Mouse (Mus musculus) CH12.LX (cell line): ENCODE data around the gene Adcy7. TPM values are rescaled to one million over a fixed set of nuclear protein-coding genes. Genes with fewer than 3 reads are reported as not detected.

ENCODE experiments used
- DNase-seq: peaks from one replicate; pipeline ENCODE4 v3.0.0-alpha.2; 2013; ENCODE audit errors: extremely low read depth
- H3K27ac ChIP-seq: 2 replicates; pipeline ENCODE4 v1.5.1; 2012; ENCODE audit warnings: low read depth, mild to moderate bottlenecking, control low read depth, moderate library complexity; ENCODE audit not compliant: insufficient read depth
- H3K27me3 ChIP-seq: replicated peaks from 2 replicates; pipeline ENCODE3; 2012; ENCODE audit warnings: inconsistent platforms
- H3K36me3 ChIP-seq, 2 experiments: replicated peaks in 1 of 2; 2 replicates each; pipeline versions ENCODE3 to v1.6.1; 2012; ENCODE audit warnings: inconsistent platforms in 1 of 2, low read length in 1 of 2, mild to moderate bottlenecking in 1 of 2, mixed read lengths in 1 of 2, moderate library complexity in 1 of 2; ENCODE audit not compliant: control insufficient read depth in 1 of 2, insufficient read depth in 1 of 2
- H3K4me1 ChIP-seq, 2 experiments: 2 replicates each; pipeline ENCODE4 v1.6.1; 2012; ENCODE audit warnings: inconsistent platforms in 1 of 2, moderate library complexity in 1 of 2; ENCODE audit not compliant: insufficient read depth in 2 of 2, control insufficient read depth in 1 of 2
- H3K4me2 ChIP-seq: 2 replicates; pipeline ENCODE4 v1.6.1; 2012; ENCODE audit warnings: low read depth, mild to moderate bottlenecking, control low read depth; ENCODE audit not compliant: poor library complexity, insufficient read depth, severe bottlenecking
- H3K4me3 ChIP-seq, 3 experiments: fragments of 150-350 bp in 1 of 3; sonication (generic) in 1 of 3; replicated peaks in 1 of 3; 2 replicates each; pipeline versions ENCODE3 to v1.5.1; 2011 to 2012; ENCODE audit warnings: low read depth in 2 of 3, low read length in 2 of 3, mild to moderate bottlenecking in 2 of 3, moderate library complexity in 2 of 3, control low read depth in 1 of 3, improper control_type of control experiment in 1 of 3, inconsistent platforms in 1 of 3, mixed read lengths in 1 of 3; ENCODE audit not compliant: poor library complexity in 1 of 3
- H3K79me2 ChIP-seq: replicated peaks from 2 replicates; pipeline ENCODE4 v1.6.1; 2012; ENCODE audit warnings: mild to moderate bottlenecking, moderate library complexity; ENCODE audit not compliant: control insufficient read depth, poor library complexity, insufficient read depth, severe bottlenecking; ENCODE audit errors: extremely low read depth
- H3K9ac ChIP-seq: 2 replicates; pipeline ENCODE4 v1.6.1; 2012; ENCODE audit warnings: low read depth, mild to moderate bottlenecking, control low read depth, moderate library complexity; ENCODE audit not compliant: insufficient read depth
- H3K9me3 ChIP-seq: replicated peaks from 2 replicates; pipeline ENCODE3; 2012; ENCODE audit warnings: low read length, inconsistent platforms, mixed read lengths
- BHLHE40 ChIP-seq: IDR thresholded peaks from 2 replicates; pipeline ENCODE4 v1.6.1; 2011; ENCODE audit warnings: mild to moderate bottlenecking, low read depth, low read length, improper control_type of control experiment
- CHD1 ChIP-seq: IDR thresholded peaks from 2 replicates; pipeline ENCODE4 v1.6.1; 2012; ENCODE audit warnings: low read depth, low read length, improper control_type of control experiment, inconsistent platforms
- CHD2 ChIP-seq: IDR thresholded peaks from 2 replicates; pipeline ENCODE4 v1.6.1; 2011; ENCODE audit warnings: low read length, improper control_type of control experiment
- CTCF ChIP-seq, 2 experiments: IDR thresholded peaks in 1 of 2; conservative IDR thresholded peaks in 1 of 2; 2 replicates each; pipeline ENCODE4 v1.5.1; 2011 to 2012; ENCODE audit warnings: low read depth in 2 of 2, low read length in 2 of 2, improper control_type of control experiment in 1 of 2, inconsistent platforms in 1 of 2, mild to moderate bottlenecking in 1 of 2, moderate library complexity in 1 of 2
- E2F4 ChIP-seq: IDR thresholded peaks from 2 replicates; pipeline ENCODE4 v1.6.1; 2011; ENCODE audit warnings: low read depth, low read length, improper control_type of control experiment; ENCODE audit not compliant: insufficient replicate concordance
- EP300 ChIP-seq: IDR thresholded peaks from 2 replicates; pipeline ENCODE4 v1.6.1; 2011; ENCODE audit warnings: low read length, improper control_type of control experiment
- GABPA ChIP-seq: IDR thresholded peaks from 2 replicates; pipeline ENCODE4 v1.6.1; 2012; ENCODE audit warnings: low read depth, low read length, improper control_type of control experiment, inconsistent platforms; ENCODE audit not compliant: insufficient replicate concordance
- HCFC1 ChIP-seq: IDR thresholded peaks from 2 replicates; pipeline ENCODE4 v1.6.1; 2012; ENCODE audit warnings: low read depth, mild to moderate bottlenecking, inconsistent platforms, low read length, improper control_type of control experiment
- IRF4 ChIP-seq: IDR thresholded peaks from 2 replicates; pipeline ENCODE4 v1.6.1; 2014; ENCODE audit warnings: low read depth, mild to moderate bottlenecking, inconsistent platforms, low read length, improper control_type of control experiment
- JUN ChIP-seq: IDR thresholded peaks from 2 replicates; pipeline ENCODE4 v1.6.1; 2011; ENCODE audit warnings: low read depth, mild to moderate bottlenecking, low read length, improper control_type of control experiment, moderate library complexity; ENCODE audit not compliant: insufficient read depth
- MAX ChIP-seq: IDR thresholded peaks from 2 replicates; pipeline ENCODE4 v1.6.1; 2011; ENCODE audit warnings: low read length, improper control_type of control experiment
- MEF2A ChIP-seq: IDR thresholded peaks from 2 replicates; pipeline ENCODE4 v1.6.1; 2014; ENCODE audit warnings: low read depth, mild to moderate bottlenecking, inconsistent platforms, low read length, improper control_type of control experiment, borderline replicate concordance
- MXI1 ChIP-seq: IDR thresholded peaks from 2 replicates; pipeline ENCODE4 v1.6.1; 2011; ENCODE audit warnings: mild to moderate bottlenecking, low read depth, low read length, improper control_type of control experiment
- NELFE ChIP-seq: IDR thresholded peaks from 2 replicates; pipeline ENCODE4 v1.6.1; 2011; ENCODE audit warnings: low read depth, low read length, improper control_type of control experiment
- NRF1 ChIP-seq: IDR thresholded peaks from 2 replicates; pipeline ENCODE4 v1.6.1; 2014; ENCODE audit warnings: low read depth, mild to moderate bottlenecking, inconsistent platforms, low read length, improper control_type of control experiment, moderate library complexity
- POLR2A ChIP-seq: IDR thresholded peaks from 2 replicates; pipeline ENCODE4 v1.6.1; 2011; ENCODE audit warnings: low read depth, mild to moderate bottlenecking, improper control_type of control experiment, low read length
- RCOR1 ChIP-seq: conservative IDR thresholded peaks from 2 replicates; pipeline ENCODE4 v1.6.1; 2012; ENCODE audit warnings: low read depth, mild to moderate bottlenecking, inconsistent platforms, low read length, improper control_type of control experiment
- SIN3A ChIP-seq: IDR thresholded peaks from 2 replicates; pipeline ENCODE4 v1.6.1; 2012; ENCODE audit warnings: low read length, improper control_type of control experiment, inconsistent platforms
- SMC3 ChIP-seq: IDR thresholded peaks from 2 replicates; pipeline ENCODE4 v1.6.1; 2011; ENCODE audit warnings: low read depth, low read length, improper control_type of control experiment
- TBP ChIP-seq: conservative IDR thresholded peaks from 2 replicates; pipeline ENCODE4 v1.6.1; 2011; ENCODE audit warnings: low read depth, low read length, improper control_type of control experiment
- TCF12 ChIP-seq: IDR thresholded peaks from 2 replicates; pipeline ENCODE4 v1.6.1; 2014; ENCODE audit warnings: low read depth, mild to moderate bottlenecking, inconsistent platforms, low read length, improper control_type of control experiment
- UBTF ChIP-seq: IDR thresholded peaks from 2 replicates; pipeline ENCODE4 v1.6.1; 2012; ENCODE audit warnings: low read depth, mild to moderate bottlenecking, inconsistent platforms, low read length, improper control_type of control experiment, moderate library complexity
- USF1 ChIP-seq: IDR thresholded peaks from 2 replicates; pipeline ENCODE4 v1.6.1; 2014; ENCODE audit warnings: low read depth, mild to moderate bottlenecking, inconsistent platforms, low read length, improper control_type of control experiment
- USF2 ChIP-seq: conservative IDR thresholded peaks from 2 replicates; pipeline ENCODE4 v1.6.1; 2011; ENCODE audit warnings: low read depth, low read length, improper control_type of control experiment
- ZC3H11A ChIP-seq: IDR thresholded peaks from 2 replicates; pipeline ENCODE4 v1.6.1; 2012; ENCODE audit warnings: low read depth, mild to moderate bottlenecking, inconsistent platforms, low read length, improper control_type of control experiment
- ZKSCAN1 ChIP-seq: IDR thresholded peaks from 2 replicates; pipeline ENCODE4 v1.6.1; 2012; ENCODE audit warnings: low read depth, inconsistent platforms, low read length, improper control_type of control experiment, borderline replicate concordance
- ZMIZ1 ChIP-seq: IDR thresholded peaks from 2 replicates; pipeline ENCODE4 v1.6.1; 2012; ENCODE audit warnings: low read depth, mild to moderate bottlenecking, inconsistent platforms, low read length, improper control_type of control experiment
- dilution Hi-C: fragments of 300-500 bp; cut with MboI; formaldehyde crosslinking; loops from 2 replicates; pipeline ENCODE4 v1.14.3; 2020; ENCODE audit warnings: low sequenced_read_pairs; ENCODE audit not compliant: extremely low pct_unique_long_range_greater_than_20kb, extremely low pct_ligation_motif_present
- in situ Hi-C: fragments of 300-500 bp; cut with MboI; formaldehyde crosslinking; loops from 3 replicates; pipeline ENCODE4 v1.14.3; 2019; ENCODE audit warnings: low sequenced_read_pairs, low pct_ligation_motif_present, low pct_unique_long_range_greater_than_20kb, mixed read lengths
- polyA plus RNA-seq: library from polyadenylated mRNA; unstranded; fragments of >175 nt; gene quantifications from 2 replicates; pipeline ENCODE4 v1.2.1, GENCODE M21; 2012; ENCODE audit warnings: low read depth; ENCODE audit not compliant: insufficient read length
- total RNA-seq, 2 experiments: library from RNA; depleted of rRNA; stranded (reverse); fragments of 300-350 nt in 1 of 2; fragments of >200 nt in 1 of 2; gene quantifications; 2 replicates each; pipeline ENCODE4 v1.2.3; 2012 to 2014

Adcy7 gene
- total and polyA plus RNA-seq, 3 experiments, result 25.7 to 28.5 (median 27.0) TPM

GRCm38 (mm10) chr8:88318151-88318550, 45.9 kb downstream of the Adcy7 start:
- Histone ChIP-seq H3K36me3 (peaks cover 92 to 100% of the 10 kb centered on the region in 2 experiments), H3K9me3 (no peaks in the 10 kb centered on the region), H3K27me3 (no peaks in the 10 kb centered on the region), H3K4me1 (no peaks in the 10 kb centered on the region), H3K79me2 (no peaks in the 10 kb centered on the region), H3K4me2 (no peak overlapping the region), H3K9ac (no peak overlapping the region), H3K4me3 (no peak overlapping the region), H3K27ac (no peak overlapping the region)
- in situ Hi-C loops, result no loop called here
- DNase-seq, result no peak
- TF ChIP-seq NELFE (no peak), UBTF (no peak), RCOR1 (no peak), HCFC1 (no peak), EP300 (no peak), NRF1 (no peak), BHLHE40 (no peak), USF2 (no peak), ZC3H11A (no peak), SIN3A (no peak), TCF12 (no peak), CHD1 (no peak), SMC3 (no peak), MAX (no peak), CTCF (conservative IDR thresholded peaks at IDR 0.05 in 1 of 2, IDR thresholded peaks at IDR 0.05 in 1 of 2; ENCODE audit: low read depth in 2 of 2, low read length in 2 of 2) (no peak), USF1 (no peak), POLR2A (no peak)
- dilution Hi-C loops, result no loop called here

GRCm38 (mm10) chr8:88320134-88320533, 47.9 kb downstream of the Adcy7 start:
- dilution Hi-C loops (no loop called here), in situ Hi-C loops (no loop called here)
- H3K27me3 ChIP-seq, result no peaks in the 10 kb centered on the region
- H3K4me1 ChIP-seq, result no peaks in the 10 kb centered on the region
- H3K36me3 ChIP-seq, result peaks cover 93 to 100% of the 10 kb centered on the region in 2 experiments
- DNase-seq, result no peak
- no peak overlapping the region for H3K4me3 ChIP-seq
- H3K9me3 ChIP-seq, result no peaks in the 10 kb centered on the region
- no peak overlapping the region for H3K4me2 ChIP-seq
- H3K9ac ChIP-seq, result no peak overlapping the region
- H3K27ac ChIP-seq, result no peak overlapping the region
- TF ChIP-seq CTCF (conservative IDR thresholded peaks at IDR 0.05 in 1 of 2, IDR thresholded peaks at IDR 0.05 in 1 of 2; ENCODE audit: low read depth in 2 of 2, low read length in 2 of 2), result no peak
- no peak for TF ChIP-seq ZMIZ1
- no peak for TF ChIP-seq HCFC1
- TF ChIP-seq JUN, result no peak
- no peak for TF ChIP-seq IRF4
- no peak for TF ChIP-seq E2F4
- no peak for TF ChIP-seq POLR2A
- TF ChIP-seq CHD1, result no peak
- TF ChIP-seq MXI1, result no peak
- TF ChIP-seq EP300, result no peak
- no peak for TF ChIP-seq MEF2A
- TF ChIP-seq SMC3, result no peak
- no peak for TF ChIP-seq SIN3A
- no peak for TF ChIP-seq CHD2
- no peak for TF ChIP-seq ZC3H11A
- TF ChIP-seq TBP, result no peak
- TF ChIP-seq UBTF, result no peak
- no peak for TF ChIP-seq GABPA
- TF ChIP-seq MAX, result no peak
- TF ChIP-seq ZKSCAN1, result no peak
- no peaks in the 10 kb centered on the region for H3K79me2 ChIP-seq
